Mouse (Mus musculus) intestine, postnatal 0 days (tissue): ENCODE data around the gene Washc2. TPM values are rescaled to one million over a fixed set of nuclear protein-coding genes. Genes with fewer than 3 reads are reported as not detected.
A peak's percentile ranks its signal among the peaks of the same experiment; 100 is the strongest.

Source experiments
- ATAC-seq: fragments of 200-750 bp; cut with Nextera tagmentation; 2 replicates; pipeline ENCODE4 v1.8.0; 2017; ENCODE audit warnings: mild to moderate bottlenecking, moderate TSS enrichment, moderate library complexity
- H3K27ac ChIP-seq: fragments of 300-500 bp; sonication (generic); 2 replicates; pipeline ENCODE4 v1.5.1; 2014; ENCODE audit warnings: mild to moderate bottlenecking, low read depth, low read length, moderate library complexity
- H3K27me3 ChIP-seq: fragments of 300-500 bp; sonication (generic); replicated peaks from 2 replicates; pipeline ENCODE4 v1.6.1; 2014; ENCODE audit warnings: low read length, mixed read lengths; ENCODE audit not compliant: control insufficient read depth, insufficient read depth
- H3K36me3 ChIP-seq: fragments of 300-500 bp; sonication (generic); 2 replicates; pipeline ENCODE4 v1.6.1; 2014; ENCODE audit warnings: mild to moderate bottlenecking, moderate library complexity; ENCODE audit not compliant: control insufficient read depth, insufficient read depth
- H3K4me1 ChIP-seq: fragments of 300-500 bp; sonication (generic); replicated peaks from 2 replicates; pipeline ENCODE4 v1.6.1; 2014; ENCODE audit warnings: antibody characterized with exemption, low read length, mixed read lengths; ENCODE audit not compliant: control insufficient read depth, insufficient read depth
- H3K4me2 ChIP-seq: fragments of 300-500 bp; sonication (generic); replicated peaks from 2 replicates; pipeline ENCODE4 v1.6.1; 2014; ENCODE audit warnings: low read depth, mild to moderate bottlenecking, moderate library complexity
- H3K4me3 ChIP-seq: fragments of 300-500 bp; sonication (generic); 2 replicates; pipeline ENCODE4 v1.5.1; 2014; ENCODE audit warnings: low read depth, low read length
- H3K9ac ChIP-seq: fragments of 300-500 bp; sonication (generic); 2 replicates; pipeline ENCODE4 v1.6.1; 2014; ENCODE audit warnings: mild to moderate bottlenecking, low read depth, low read length
- H3K9me3 ChIP-seq: fragments of 300-500 bp; sonication (generic); 2 replicates; pipeline ENCODE4 v1.6.1; 2016; ENCODE audit warnings: mixed run types; ENCODE audit not compliant: control insufficient read depth
- CTCF ChIP-seq: sonication (generic); IDR thresholded peaks from 2 replicates; pipeline ENCODE4 v1.5.1; 2016; ENCODE audit warnings: low read depth, mild to moderate bottlenecking, control low read depth, antibody characterized with exemption, moderate library complexity
- WGBS: fragments of 180-500 bp; shearing (Covaris S2); extraction: QIAGEN DNeasy Blood & Tissue Kit; methylation state at CpG from one replicate; pipeline ENCODE4 v1.1.7; 2014; 5-methylcytosine and 5-hydroxymethylcytosine counted together
- polyA plus RNA-seq: library from polyadenylated mRNA; unstranded; fragments of >200 nt; fragmentation: Nextera tagmentation; extraction: Ambion mirVana; gene quantifications from 2 replicates; pipeline ENCODE4 v1.2.1, GENCODE M21; 2015

Washc2 gene
- polyA plus RNA-seq, 1 experiment from 2014 or later: 37.3 TPM

GRCm38 (mm10) chr6:116282546-116282945 lies 74.7 kb downstream of the Washc2 start:
- Histone ChIP-seq H3K27me3 (no peaks in the 10 kb centered on the region), H3K4me2 (no peak overlapping the region), H3K9me3 (no peaks in the 10 kb centered on the region), H3K9ac (no peak overlapping the region), H3K4me1 (peaks cover 4% of the 10 kb centered on the region; the same call in 1 of the 2 replicates), H3K4me3 (no peak overlapping the region), H3K36me3 (no peaks in the 10 kb centered on the region), H3K27ac (no peak overlapping the region)
- 48% methylated on average over 4 of the region's 4 CpGs for WGBS
- ATAC-seq: no peak
- peak; percentile 62 for TF ChIP-seq CTCF

- no peaks in the 10 kb centered on the region for H3K36me3 ChIP-seq
- H3K4me3 ChIP-seq: no peak overlapping the region
- no peak overlapping the region for H3K27ac ChIP-seq
- no peaks in the 10 kb centered on the region for H3K9me3 ChIP-seq
- no peak for ATAC-seq
- H3K4me2 ChIP-seq: no peak overlapping the region
- H3K4me1 ChIP-seq: peaks cover 4% of the 10 kb centered on the region; the same call in 1 of the 2 replicates
- no peak overlapping the region for H3K9ac ChIP-seq
- no peaks in the 10 kb centered on the region for H3K27me3 ChIP-seq
- 90% methylated on average over 3 of the region's 3 CpGs for WGBS
- no peak for TF ChIP-seq CTCF
Measured at GRCm38 (mm10) chr6:116283280-116283679, 75.4 kb downstream of the Washc2 start.

- Histone ChIP-seq H3K9ac (no peak overlapping the region), H3K4me1 (peaks cover 4% of the 10 kb centered on the region; the same call in 1 of the 2 replicates), H3K4me3 (no peak overlapping the region), H3K27ac (peak overlapping the region; percentile 52; the same call in 1 of the 2 replicates), H3K4me2 (peak overlapping the region; percentile 25; the same call in 1 of the 2 replicates), H3K9me3 (no peaks in the 10 kb centered on the region), H3K36me3 (no peaks in the 10 kb centered on the region), H3K27me3 (no peaks in the 10 kb centered on the region)
- TF ChIP-seq CTCF: no peak
- ATAC-seq: 0 out of 2 replicates have a peak, but pooled peaks have one; percentile 2
- WGBS: 62% methylated on average over 4 of the region's 4 CpGs
Measured at GRCm38 (mm10) chr6:116286321-116286720, 78.5 kb downstream of the Washc2 start.

GRCm38 (mm10) chr6:116286870-116287575 lies 79.2 kb downstream of the Washc2 start:
- 49% methylated on average over 5 of the region's 5 CpGs for WGBS
- Histone ChIP-seq H3K9me3 (no peaks in the 10 kb centered on the region), H3K27ac (peak overlapping the region; percentile 70; the same call in 1 of the 2 replicates), H3K27me3 (no peaks in the 10 kb centered on the region), H3K36me3 (no peaks in the 10 kb centered on the region), H3K4me1 (peaks cover 4% of the 10 kb centered on the region; the same call in 1 of the 2 replicates), H3K4me2 (no peak overlapping the region), H3K4me3 (no peak overlapping the region), H3K9ac (no peak overlapping the region)
- ATAC-seq: peak; percentile 100
- TF ChIP-seq CTCF: no peak

- Histone ChIP-seq H3K27ac (no peak overlapping the region), H3K4me2 (no peak overlapping the region), H3K36me3 (no peaks in the 10 kb centered on the region), H3K4me3 (no peak overlapping the region), H3K27me3 (no peaks in the 10 kb centered on the region), H3K4me1 (no peaks in the 10 kb centered on the region), H3K9ac (no peak overlapping the region), H3K9me3 (no peaks in the 10 kb centered on the region)
- no peak for ATAC-seq
- 70% methylated on average over 2 of the region's 2 CpGs for WGBS
- no peak for TF ChIP-seq CTCF
Measured at GRCm38 (mm10) chr6:116311411-116311810, 103.6 kb downstream of the Washc2 start.

Other genes starting within 250 kb of the Washc2 start
- 8.2 and 9.6 TPM in 2 replicates for gene Plxnd1, start 213.0 kb upstream of the Washc2 start, polyA plus RNA-seq
- 8.0 and 9.2 TPM in 2 replicates for gene Tmcc1, start 14.6 kb upstream of the Washc2 start, polyA plus RNA-seq
- gene Zfand4, start 56.2 kb downstream of the Washc2 start, polyA plus RNA-seq: 1.1 and 1.2 TPM in 2 replicates
- gene March8, start 130.0 kb downstream of the Washc2 start, polyA plus RNA-seq: 29.4 and 31.5 TPM in 2 replicates